Mouse (Mus musculus): ENCODE measurements around the gene Babam2.

GRCm38 (mm10) chr5:31920129-31920528 lies 222.6 kb downstream of the Babam2 start:
- TF ChIP-seq POLR2A (IDR thresholded peaks at IDR 0.05; ENCODE audit: borderline replicate concordance, extremely low read depth, insufficient read depth, insufficient read length, poor library complexity, severe bottlenecking) (no peak), CTCF (IDR thresholded peaks at IDR 0.05; ENCODE audit: borderline replicate concordance, extremely low read depth, insufficient read depth, insufficient read length) (no peak)

Measured in brain, embryonic 14.5 days (tissue).